Mouse (Mus musculus): ENCODE measurements around the gene Ccdc77.
A peak's percentile ranks its signal among the peaks of the same experiment; 100 is the strongest.
"Not testable (repeated sequence)": the region's sequence is repeated elsewhere in the genome, so short reads cannot be mapped to it uniquely, and the experiment has no call there.

Ccdc77 gene

GRCm38 (mm10) chr6:120318303-120318940, 45.8 kb downstream of the Ccdc77 start:
- no peak for ATAC-seq (ENCODE audit: insufficient number of reproducible peaks, low FRiP score, low TSS enrichment)

- ATAC-seq (ENCODE audit: insufficient number of reproducible peaks, low FRiP score, low TSS enrichment): no peak
Observed at GRCm38 (mm10) chr6:120312443-120312842, 51.7 kb downstream of the Ccdc77 start.

- ATAC-seq (ENCODE audit: insufficient number of reproducible peaks, low FRiP score, low TSS enrichment): no peak
Observed at GRCm38 (mm10) chr6:120309787-120310186, 54.4 kb downstream of the Ccdc77 start.

GRCm38 (mm10) chr6:120309338-120309737, 54.8 kb downstream of the Ccdc77 start:
- ATAC-seq (ENCODE audit: insufficient number of reproducible peaks, low FRiP score, low TSS enrichment): no peak

- ATAC-seq (ENCODE audit: insufficient number of reproducible peaks, low FRiP score, low TSS enrichment): no peak
Observed at GRCm38 (mm10) chr6:120306859-120307594, 57.1 kb downstream of the Ccdc77 start.

- ATAC-seq (ENCODE audit: insufficient number of reproducible peaks, low FRiP score, low TSS enrichment): no peak
Observed at GRCm38 (mm10) chr6:120302755-120303316, 61.3 kb downstream of the Ccdc77 start.

- no peak for ATAC-seq (ENCODE audit: insufficient number of reproducible peaks, low FRiP score, low TSS enrichment)
Observed at GRCm38 (mm10) chr6:120301137-120301536, 63.0 kb downstream of the Ccdc77 start.

- ATAC-seq (ENCODE audit: insufficient number of reproducible peaks, low FRiP score, low TSS enrichment): not testable (repeated sequence)
Observed at GRCm38 (mm10) chr6:120296589-120296988, 67.6 kb downstream of the Ccdc77 start.

GRCm38 (mm10) chr6:120294785-120295133, 69.4 kb downstream of the Ccdc77 start:
- peak; percentile 15; the same call in 1 of the 2 replicates for ATAC-seq (ENCODE audit: insufficient number of reproducible peaks, low FRiP score, low TSS enrichment)

GRCm38 (mm10) chr6:120294056-120294784, 70.0 kb downstream of the Ccdc77 start, which contains the start of the genes D330020A13Rik and B4galnt3:
D330020A13Rik (plus strand) TSS chr6:120294364.
B4galnt3 (minus strand) TSS chr6:120294559.
- no peak for ATAC-seq (ENCODE audit: insufficient number of reproducible peaks, low FRiP score, low TSS enrichment)

- no peak for ATAC-seq (ENCODE audit: insufficient number of reproducible peaks, low FRiP score, low TSS enrichment)
Observed at GRCm38 (mm10) chr6:120291396-120292009, 72.7 kb downstream of the Ccdc77 start.

GRCm38 (mm10) chr6:120289430-120289829, 74.7 kb downstream of the Ccdc77 start:
- ATAC-seq (ENCODE audit: insufficient number of reproducible peaks, low FRiP score, low TSS enrichment): no peak

- ATAC-seq (ENCODE audit: insufficient number of reproducible peaks, low FRiP score, low TSS enrichment): no peak
Observed at GRCm38 (mm10) chr6:120288541-120288940, 75.6 kb downstream of the Ccdc77 start.

- no peak for ATAC-seq (ENCODE audit: insufficient number of reproducible peaks, low FRiP score, low TSS enrichment)
Observed at GRCm38 (mm10) chr6:120287279-120287678, 76.9 kb downstream of the Ccdc77 start.

GRCm38 (mm10) chr6:120276874-120277449, 87.2 kb downstream of the Ccdc77 start:
- ATAC-seq (ENCODE audit: insufficient number of reproducible peaks, low FRiP score, low TSS enrichment): no peak

GRCm38 (mm10) chr6:120275301-120275700, 88.9 kb downstream of the Ccdc77 start:
- no peak for ATAC-seq (ENCODE audit: insufficient number of reproducible peaks, low FRiP score, low TSS enrichment)

- ATAC-seq (ENCODE audit: insufficient number of reproducible peaks, low FRiP score, low TSS enrichment): no peak
Observed at GRCm38 (mm10) chr6:120274887-120275286, 89.3 kb downstream of the Ccdc77 start.
